ENCODE assay signal across 12 mouse cellular contexts in the genomic region with DNA sequence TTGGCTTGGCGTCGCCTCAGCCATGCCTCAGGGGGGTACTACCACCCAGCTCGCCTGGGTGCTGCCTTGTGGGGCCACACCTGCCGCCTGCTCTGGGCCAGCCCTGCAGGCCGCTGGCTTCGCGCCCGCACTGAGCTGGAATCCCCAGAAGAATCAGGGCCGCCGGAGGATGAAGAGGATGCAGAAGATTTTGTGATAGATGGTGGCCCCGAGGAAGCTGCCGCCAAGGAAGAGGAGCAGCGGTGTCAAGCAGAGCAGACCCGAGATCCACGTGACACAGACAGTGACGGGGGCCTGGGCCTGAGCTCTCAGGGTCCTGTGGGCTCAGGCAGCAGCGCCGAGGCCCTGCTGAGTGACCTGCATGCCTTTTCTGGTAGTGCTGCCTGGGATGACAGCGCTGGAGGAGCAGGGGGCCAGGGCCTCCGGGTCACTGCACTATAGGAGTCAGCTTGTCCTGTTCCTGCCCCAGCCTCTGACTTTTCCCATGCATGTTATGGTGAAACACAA. TPM values are rescaled to one million over a fixed set of nuclear protein-coding genes. Genes with fewer than 3 reads are reported as not detected.
DNase-seq lines count a peak whose midpoint lies in the region; ATAC-seq lines count a peak whose summit lies in the region.
"Had no signal": no experiment of that assay in that cellular context is flagged by ENCODE, and none has a peak within 500 bp of the region (broad histone marks: within the 10 kb centered on the region; RNA-seq: fewer than 3 reads in every experiment).

No protein-coding gene starts in this region.

- no peak overlapping the region for H3K9ac ChIP-seq in forebrain, embryonic 14.5 days (ENCODE audit: low read length)
- H3K9ac ChIP-seq in kidney, embryonic 16.5 days (replicated peaks; ENCODE audit: low read length) = no peak overlapping the region
- H3K9ac ChIP-seq: embryonic facial prominence, embryonic 12.5 days had no signal

- H3K27me3 ChIP-seq in forebrain, embryonic 10.5 days (ENCODE audit: poor library complexity, severe bottlenecking) = no peaks in the 10 kb centered on the region
- H3K27me3 ChIP-seq in forebrain, embryonic 14.5 days (replicated peaks; ENCODE audit: control insufficient read depth, insufficient read depth, low read length) = no peaks in the 10 kb centered on the region
- H3K27me3 ChIP-seq in kidney, embryonic 16.5 days (ENCODE audit: insufficient read depth, low read length) = no peaks in the 10 kb centered on the region
- H3K27me3 ChIP-seq: embryonic facial prominence, embryonic 12.5 days had no signal

- ATAC-seq in forebrain, embryonic 14.5 days = no peak
- 0 out of 2 replicates have a peak, but pooled peaks have one; percentile 5 for ATAC-seq in kidney, embryonic 16.5 days (ENCODE audit: low FRiP score, low TSS enrichment)

- WGBS in forebrain, embryonic 10.5 days = 73% methylated on average over 20 of the region's 20 CpGs
- WGBS in forebrain, embryonic 14.5 days = 72% methylated on average over 20 of the region's 20 CpGs
- 63% methylated on average over 20 of the region's 20 CpGs for WGBS in kidney, embryonic 16.5 days

- peak overlapping the region; percentile 54; the same call in 1 of the 2 replicates for H3K27ac ChIP-seq in forebrain, embryonic 10.5 days
- H3K27ac ChIP-seq in forebrain, embryonic 14.5 days (ENCODE audit: low read depth, low read length) = no peak overlapping the region
- peak overlapping the region; percentile 58 for H3K27ac ChIP-seq in kidney, embryonic 16.5 days (ENCODE audit: low read length)
- H3K27ac ChIP-seq: embryonic facial prominence, embryonic 12.5 days had no signal

- no peaks in the 10 kb centered on the region for H3K9me3 ChIP-seq in forebrain, embryonic 10.5 days
- no peaks in the 10 kb centered on the region for H3K9me3 ChIP-seq in forebrain, embryonic 14.5 days (replicated peaks; ENCODE audit: control insufficient read depth, low read length)
- H3K9me3 ChIP-seq in kidney, embryonic 16.5 days (ENCODE audit: low read length) = no peaks in the 10 kb centered on the region
- H3K9me3 ChIP-seq: embryonic facial prominence, embryonic 12.5 days had no signal

- peaks cover 87% of the 10 kb centered on the region for H3K36me3 ChIP-seq in forebrain, embryonic 10.5 days (replicated peaks)
- peaks cover 75% of the 10 kb centered on the region for H3K36me3 ChIP-seq in forebrain, embryonic 14.5 days (ENCODE audit: control insufficient read depth, insufficient read depth, low read length)
- H3K36me3 ChIP-seq in kidney, embryonic 16.5 days (ENCODE audit: insufficient read depth, low read length) = peaks cover 49% of the 10 kb centered on the region

- H3K4me1 ChIP-seq in forebrain, embryonic 10.5 days = peaks cover 20% of the 10 kb centered on the region
- no peaks in the 10 kb centered on the region for H3K4me1 ChIP-seq in forebrain, embryonic 14.5 days (ENCODE audit: control insufficient read depth, insufficient read depth, low read length)
- H3K4me1 ChIP-seq in kidney, embryonic 16.5 days (ENCODE audit: insufficient read depth, low read length) = peaks cover 9% of the 10 kb centered on the region; the same call in 1 of the 2 replicates
- H3K4me1 ChIP-seq: embryonic facial prominence, embryonic 12.5 days had no signal

- H3K4me3 ChIP-seq in forebrain, embryonic 10.5 days = no peak overlapping the region
- no peak overlapping the region for H3K4me3 ChIP-seq in forebrain, embryonic 14.5 days (ENCODE audit: low read depth, low read length)
- H3K4me3 ChIP-seq in kidney, embryonic 16.5 days (ENCODE audit: low read length) = no peak overlapping the region
- H3K4me3 ChIP-seq: embryonic facial prominence, embryonic 12.5 days had no signal

- H3K4me2 ChIP-seq in forebrain, embryonic 14.5 days (ENCODE audit: low read length) = no peak overlapping the region
- H3K4me2 ChIP-seq in kidney, embryonic 16.5 days (replicated peaks; ENCODE audit: low read depth, low read length) = no peak overlapping the region
- H3K4me2 ChIP-seq: embryonic facial prominence, embryonic 12.5 days had no signal

- DNase-seq in forebrain, embryonic 10.5 days (ENCODE audit: extremely low spot score, low spot score) = no peak
- DNase-seq in forebrain, embryonic 14.5 days (ENCODE audit: low spot score) = no peak
- no peak for DNase-seq in kidney, postnatal 36 days
- peak; percentile 52 for DNase-seq in thymus, postnatal 25 days
- no peak for DNase-seq in thymus, postnatal 0 days (ENCODE audit: low spot score)
- DNase-seq in thymus, postnatal 4 days = peak; percentile 56
- DNase-seq in Muller cell, postnatal 12 days (ENCODE audit: inconsistent ontology term) = no peak
- DNase-seq: kidney, adult 9 months had no signal

RNA-seq across cellular contexts. Expression of a gene that starts 2.7 kb away (rescaled TPM):
- polyA plus RNA-seq in forebrain, embryonic 10.5 days (2016; fragmentation: Nextera tagmentation; extraction: Ambion mirVana) = 0.71 TPM in 1 of 2 replicates, not detected in the other
- 0.24 TPM in 1 of 2 replicates, not detected in the other for polyA plus RNA-seq in forebrain, embryonic 14.5 days (2014; fragmentation: Nextera tagmentation; extraction: Ambion mirVana)
- 0.49 and 1.1 TPM in 2 replicates for polyA plus RNA-seq in kidney, embryonic 16.5 days (2015; fragmentation: Nextera tagmentation; extraction: Ambion mirVana)
- 929 and 954 TPM in 2 replicates for polyA plus RNA-seq in thymus, postnatal 0 days (2015; fragmentation: Nextera tagmentation; extraction: Ambion mirVana)

RNA-seq across cellular contexts. Expression of a gene that starts 7.0 kb away (rescaled TPM):
- 59.7 TPM in 2 replicates for polyA plus RNA-seq in forebrain, embryonic 10.5 days (2016; fragmentation: Nextera tagmentation; extraction: Ambion mirVana)
- 32.3 and 35.5 TPM in 2 replicates for polyA plus RNA-seq in forebrain, embryonic 14.5 days (2014; fragmentation: Nextera tagmentation; extraction: Ambion mirVana)
- polyA plus RNA-seq in kidney, embryonic 16.5 days (2015; fragmentation: Nextera tagmentation; extraction: Ambion mirVana) = 62.9 and 63.7 TPM in 2 replicates
- 36.4 and 41.8 TPM in 2 replicates for polyA plus RNA-seq in thymus, postnatal 0 days (2015; fragmentation: Nextera tagmentation; extraction: Ambion mirVana)

RNA-seq across cellular contexts. Expression of a gene that starts 7.7 kb away (rescaled TPM):
- polyA plus RNA-seq in forebrain, embryonic 10.5 days (2016; fragmentation: Nextera tagmentation; extraction: Ambion mirVana) = 128 and 130 TPM in 2 replicates
- polyA plus RNA-seq in forebrain, embryonic 14.5 days (2014; fragmentation: Nextera tagmentation; extraction: Ambion mirVana) = 134 and 154 TPM in 2 replicates
- polyA plus RNA-seq in kidney, embryonic 16.5 days (2015; fragmentation: Nextera tagmentation; extraction: Ambion mirVana) = 201 and 218 TPM in 2 replicates
- polyA plus RNA-seq in thymus, postnatal 0 days (2015; fragmentation: Nextera tagmentation; extraction: Ambion mirVana) = 184 and 207 TPM in 2 replicates

RNA-seq across cellular contexts. Expression of a gene that starts 12.3 kb away (rescaled TPM):
- not detected in 2 replicates for polyA plus RNA-seq in forebrain, embryonic 10.5 days (2016; fragmentation: Nextera tagmentation; extraction: Ambion mirVana)
- polyA plus RNA-seq in forebrain, embryonic 14.5 days (2014; fragmentation: Nextera tagmentation; extraction: Ambion mirVana) = 0.08 and 0.12 TPM in 2 replicates
- polyA plus RNA-seq in kidney, embryonic 16.5 days (2015; fragmentation: Nextera tagmentation; extraction: Ambion mirVana) = 0.14 and 0.21 TPM in 2 replicates
- polyA plus RNA-seq in thymus, postnatal 0 days (2015; fragmentation: Nextera tagmentation; extraction: Ambion mirVana) = 0.48 and 0.58 TPM in 2 replicates
- polyA plus RNA-seq: embryonic facial prominence, embryonic 12.5 days; heart, embryonic 14.5 days; lung, embryonic 16.5 days had no signal

RNA-seq across cellular contexts. Expression of a gene that starts 16.5 kb away (rescaled TPM):
- polyA plus RNA-seq in forebrain, embryonic 10.5 days (2016; fragmentation: Nextera tagmentation; extraction: Ambion mirVana) = not detected in 2 replicates
- not detected in 2 replicates for polyA plus RNA-seq in forebrain, embryonic 14.5 days (2014; fragmentation: Nextera tagmentation; extraction: Ambion mirVana)
- polyA plus RNA-seq in kidney, embryonic 16.5 days (2015; fragmentation: Nextera tagmentation; extraction: Ambion mirVana) = not detected in 2 replicates
- polyA plus RNA-seq in thymus, postnatal 0 days (2015; fragmentation: Nextera tagmentation; extraction: Ambion mirVana) = 0.03 TPM in 1 of 2 replicates, not detected in the other
- polyA plus RNA-seq: embryonic facial prominence, embryonic 12.5 days; heart, embryonic 14.5 days; lung, embryonic 16.5 days had no signal

Comparison
In these comparisons a context has a peak if more than half of its experiments do, and no peak if none do; other contexts are left out.
1. DNase-seq: peak in thymus, postnatal 25 days (single experiment) and thymus, postnatal 4 days (single experiment); none in forebrain, embryonic 10.5 days (single experiment), forebrain, embryonic 14.5 days (single experiment), kidney, postnatal 36 days (0 of 2), thymus, postnatal 0 days (single experiment) and Muller cell, postnatal 12 days (single experiment).
2. RNA of a gene that starts 2.7 kb away (polyA plus RNA-seq): 929 to 954 TPM in thymus, postnatal 0 days; 0.49 to 1.1 TPM in kidney, embryonic 16.5 days, 0.24 TPM in forebrain, embryonic 14.5 days and 0.71 TPM in forebrain, embryonic 10.5 days; every median in the first group is over 100 times any median in the second.